Mouse (Mus musculus): ENCODE measurements around the gene Gm20388.

- TF ChIP-seq CTCF (IDR thresholded peaks at IDR 0.05; ENCODE audit: low read depth, low read length) (no peak), GATA1 (IDR thresholded peaks at IDR 0.05; ENCODE audit: borderline replicate concordance, low read length) (no peak), POLR2AphosphoS5 (IDR thresholded peaks at IDR 0.05; ENCODE audit: insufficient replicate concordance, low read depth, low read length) (no peak), TAL1 (conservative IDR thresholded peaks at IDR 0.05; ENCODE audit: low read depth, low read length) (no peak)
Measured at GRCm38 (mm10) chr8:121525111-121525818, 1614.6 kb downstream of the Gm20388 start.

All from G1E (cell line).